Comparison of ENCODE assay signal across 32 mouse cellular contexts in the genomic region with DNA sequence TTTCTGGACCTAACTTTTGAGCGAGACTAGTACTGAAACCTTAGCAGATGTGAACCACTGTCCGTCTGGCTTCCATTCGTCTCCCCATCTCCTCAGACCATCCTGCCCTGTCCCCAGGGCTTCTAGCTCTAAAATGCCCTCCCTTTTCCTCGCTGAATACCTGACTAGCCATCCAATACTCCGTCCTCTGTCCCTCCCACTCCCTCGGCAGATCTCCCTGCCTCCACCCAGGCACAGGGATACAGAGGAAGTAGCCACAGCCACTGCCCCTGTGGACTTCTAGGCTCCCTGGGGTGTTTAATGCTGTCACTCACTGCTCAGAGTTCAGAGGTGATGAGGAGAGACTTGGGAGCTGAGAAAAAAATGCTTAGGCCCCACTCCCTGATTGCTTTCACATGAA. TPM values are rescaled to one million over a fixed set of nuclear protein-coding genes. Genes with fewer than 3 reads are reported as not detected.
"Had no signal": no experiment of that assay in that cellular context is flagged by ENCODE, and none has a peak within 500 bp of the region (broad histone marks: within the 10 kb centered on the region; RNA-seq: fewer than 3 reads in every experiment).

No protein-coding gene starts in this region.

- H3K27me3 ChIP-seq: embryonic facial prominence, embryonic 12.5 days; embryonic facial prominence, embryonic 13.5 days; embryonic facial prominence, embryonic 15.5 days; forebrain, embryonic 12.5 days; forebrain, embryonic 13.5 days; forebrain, embryonic 15.5 days had no signal

- H3K27ac ChIP-seq: embryonic facial prominence, embryonic 10.5 days; embryonic facial prominence, embryonic 12.5 days; embryonic facial prominence, embryonic 13.5 days; embryonic facial prominence, embryonic 15.5 days; forebrain, embryonic 10.5 days; forebrain, embryonic 12.5 days; forebrain, embryonic 13.5 days; forebrain, embryonic 15.5 days; gastrocnemius, adult 2 months had no signal

- ATAC-seq: forebrain, embryonic 13.5 days; forebrain, embryonic 14.5 days; forebrain, embryonic 15.5 days; forebrain, embryonic 16.5 days; forebrain, postnatal 0 days had no signal

- H3K4me2 ChIP-seq: embryonic facial prominence, embryonic 12.5 days; embryonic facial prominence, embryonic 13.5 days; embryonic facial prominence, embryonic 15.5 days; forebrain, embryonic 12.5 days; forebrain, embryonic 13.5 days; forebrain, embryonic 15.5 days had no signal

- H3K9ac ChIP-seq: embryonic facial prominence, embryonic 12.5 days; embryonic facial prominence, embryonic 13.5 days; embryonic facial prominence, embryonic 15.5 days; forebrain, embryonic 12.5 days; forebrain, embryonic 13.5 days; forebrain, embryonic 15.5 days; forebrain, postnatal 0 days had no signal

- DNase-seq: cerebellum, adult 18-20 months; cerebellum, adult 2 months; cerebellum, adult 8-10 months; cerebellum, adult 9-10 months; cerebellum, adult 9-11 months; cerebellum, postnatal 10 days; cerebellum, postnatal 14 days; cerebellum, postnatal 25 days; cerebellum, postnatal 36 days; embryo, embryonic 11 days; forebrain, postnatal 0 days; gastrocnemius, adult 2 months; gastrocnemius, postnatal 10 days; gastrocnemius, postnatal 14 days; gastrocnemius, postnatal 25 days; gastrocnemius, postnatal 36 days; heart, adult 18-20 months had no signal

- H3K9me3 ChIP-seq: embryonic facial prominence, embryonic 10.5 days; embryonic facial prominence, embryonic 12.5 days; embryonic facial prominence, embryonic 13.5 days; embryonic facial prominence, embryonic 15.5 days; forebrain, embryonic 10.5 days; forebrain, embryonic 12.5 days; forebrain, embryonic 13.5 days; forebrain, embryonic 15.5 days had no signal

- H3K4me1 ChIP-seq: forebrain, embryonic 10.5 days; forebrain, embryonic 12.5 days; forebrain, embryonic 13.5 days; forebrain, embryonic 15.5 days had no signal

- H3K36me3 ChIP-seq: embryonic facial prominence, embryonic 10.5 days; embryonic facial prominence, embryonic 12.5 days; embryonic facial prominence, embryonic 13.5 days; embryonic facial prominence, embryonic 15.5 days; forebrain, embryonic 10.5 days; forebrain, embryonic 12.5 days; forebrain, embryonic 15.5 days had no signal

- H3K4me3 ChIP-seq: embryonic facial prominence, embryonic 10.5 days; embryonic facial prominence, embryonic 12.5 days; embryonic facial prominence, embryonic 13.5 days; embryonic facial prominence, embryonic 15.5 days; erythroblast, embryonic 14.5 days; forebrain, embryonic 10.5 days; forebrain, embryonic 12.5 days; forebrain, embryonic 13.5 days; forebrain, embryonic 15.5 days; gastrocnemius, adult 2 months had no signal

RNA-seq across cellular contexts. Expression of gene Aox2, which starts 23.9 kb away (rescaled TPM):
- polyA plus RNA-seq: cortical plate, adult 2 months; embryonic facial prominence, embryonic 11.5 days; erythroblast, embryonic 14.5 days; forebrain, embryonic 11.5 days; forebrain, embryonic 13.5 days; forebrain, embryonic 14.5 days; forebrain, embryonic 15.5 days; forebrain, embryonic 16.5 days; forebrain, postnatal 0 days; gonadal fat pad, adult 2 months had no signal
